Mouse (Mus musculus) gastrocnemius, postnatal 10 days (tissue): ENCODE measurements around the gene Mcur1. TPM values are rescaled to one million over a fixed set of nuclear protein-coding genes. Genes with fewer than 3 reads are reported as not detected.

ENCODE experiments used
- DNase-seq: peaks from one replicate; pipeline ENCODE4 v3.0.0; 2021; ENCODE audit warnings: mixed read lengths
- total RNA-seq, 2 experiments: library from RNA; stranded (reverse); gene quantifications; 2 replicates each; pipeline ENCODE4 v1.2.3; 2021

Gene Mcur1
- total RNA-seq, 2 experiments from 2014 or later: 22.0 to 22.6 TPM

DNA sequence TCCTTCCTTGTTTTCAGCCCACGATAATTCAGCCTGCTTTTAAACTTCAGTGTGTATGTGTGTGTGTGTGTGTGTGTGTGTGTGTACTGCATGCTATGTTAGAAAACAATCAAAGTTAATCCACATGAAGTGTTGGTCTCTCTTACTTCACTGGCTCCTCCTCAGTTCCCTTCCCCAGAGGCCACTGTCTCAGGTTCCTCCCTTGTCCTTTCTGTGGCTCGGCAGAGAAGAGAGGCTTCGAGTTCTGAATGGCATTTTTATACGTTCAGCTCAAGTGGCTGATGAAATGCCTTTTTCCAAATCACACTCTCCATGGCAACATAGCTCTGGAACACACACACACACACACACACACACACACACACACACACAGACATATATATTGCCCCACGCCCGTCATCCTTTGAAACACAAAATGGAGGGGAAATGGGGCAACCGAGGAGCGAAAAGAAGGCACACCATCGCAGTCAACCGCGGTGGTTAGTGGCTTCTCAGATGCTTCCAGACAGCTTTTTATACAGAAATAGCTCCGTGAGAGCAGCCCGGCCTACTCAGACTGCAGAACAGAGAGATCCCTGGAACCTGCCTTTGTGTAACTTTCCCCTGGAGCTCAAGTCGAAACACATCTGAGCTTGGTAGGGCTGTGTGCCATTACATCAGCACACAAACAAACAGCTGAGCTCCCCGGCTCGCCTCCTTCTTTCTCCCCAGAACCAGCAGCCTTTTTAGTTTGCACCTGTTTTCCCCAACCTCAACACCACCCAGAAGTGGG, 34.4 kb downstream of the Mcur1 start:
- DNase-seq: no peak

DNA sequence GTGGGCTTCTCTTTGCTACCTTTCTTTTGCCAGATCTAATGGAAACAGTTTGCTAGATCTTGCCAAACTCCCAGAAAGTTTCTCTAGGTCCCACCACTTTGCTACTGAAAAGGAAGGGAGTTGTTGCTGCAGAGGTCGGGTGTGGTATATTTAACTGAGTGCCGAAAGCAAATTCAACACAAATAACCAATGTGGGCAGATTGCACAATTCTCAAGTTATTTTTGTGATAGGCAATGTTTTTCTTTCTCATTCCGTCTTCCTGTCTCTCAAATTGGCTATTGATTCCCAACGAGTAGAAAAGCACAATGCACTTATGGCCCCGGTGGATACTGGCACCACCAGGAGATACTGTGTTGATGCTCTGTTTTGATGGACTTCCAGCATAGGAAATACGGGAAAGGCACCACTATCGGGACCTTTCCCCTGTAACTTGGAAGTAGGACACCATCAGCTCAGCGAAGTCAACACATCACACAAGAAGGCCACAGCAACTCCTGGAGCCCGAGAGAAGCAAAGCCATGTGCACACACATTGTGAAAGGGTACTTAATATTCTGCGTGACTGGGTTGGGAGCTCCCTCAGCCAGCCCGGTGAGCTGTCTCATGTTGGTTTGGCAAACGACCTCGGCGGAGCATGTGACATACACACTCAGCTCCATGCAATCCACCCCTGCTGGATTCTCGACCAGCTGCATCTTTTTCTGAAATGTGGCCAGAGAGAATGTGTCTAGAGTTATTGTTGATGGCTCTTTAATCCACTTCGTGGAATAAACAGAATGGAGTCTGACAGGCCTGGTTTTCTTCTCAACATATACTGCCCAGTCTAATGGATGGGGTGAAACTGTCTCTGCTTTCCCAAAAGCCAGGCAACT, 35.3 kb downstream of the Mcur1 start:
- DNase-seq: peak; percentile 35

DNA sequence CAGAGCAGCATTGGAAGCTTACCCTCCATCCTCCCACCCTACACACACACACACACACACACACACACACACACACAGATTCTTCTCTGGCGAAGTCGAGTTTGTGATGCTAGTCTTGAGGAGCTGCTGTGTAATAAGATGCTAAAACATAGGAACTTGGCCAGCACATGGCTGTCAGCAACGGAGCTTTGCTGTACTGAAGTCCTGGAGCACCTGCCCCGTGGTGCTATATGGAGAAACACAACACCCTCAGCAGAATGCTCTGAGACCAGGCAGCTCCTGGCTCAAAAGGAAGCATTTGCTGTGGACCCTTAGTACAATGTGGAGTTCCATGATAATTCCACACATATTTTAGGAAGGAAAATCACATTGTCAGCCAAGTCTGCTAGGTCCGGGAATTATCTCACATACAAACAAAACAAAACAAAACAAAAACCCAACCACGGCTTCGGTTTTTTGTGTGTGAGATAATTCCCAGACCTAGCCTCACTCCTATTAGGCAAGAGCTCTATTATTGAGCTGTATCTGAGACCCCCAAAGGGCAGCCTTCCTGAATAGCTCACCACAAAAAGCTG, 36.0 kb downstream of the Mcur1 start:
- DNase-seq: no peak

DNA sequence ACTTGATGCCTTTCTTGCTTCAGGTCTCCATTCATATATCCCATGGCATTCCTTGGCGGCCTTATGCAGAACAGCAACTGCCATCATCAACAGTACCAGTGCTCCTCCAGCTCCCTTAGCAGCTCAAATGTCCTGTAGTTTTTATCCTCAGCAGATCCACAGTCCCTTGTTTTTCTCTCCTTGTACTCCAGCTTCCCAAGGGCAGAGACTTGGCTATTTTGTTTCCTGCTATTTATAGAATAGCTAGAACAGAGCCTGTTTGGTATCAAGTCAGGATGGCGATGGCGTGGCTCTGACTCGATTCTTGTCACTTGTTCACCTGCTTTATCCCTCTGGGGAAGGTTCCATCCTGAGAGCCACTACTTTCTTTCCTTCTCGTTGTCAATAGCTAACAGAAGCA, 38.1 kb downstream of the Mcur1 start:
- DNase-seq: no peak

DNA sequence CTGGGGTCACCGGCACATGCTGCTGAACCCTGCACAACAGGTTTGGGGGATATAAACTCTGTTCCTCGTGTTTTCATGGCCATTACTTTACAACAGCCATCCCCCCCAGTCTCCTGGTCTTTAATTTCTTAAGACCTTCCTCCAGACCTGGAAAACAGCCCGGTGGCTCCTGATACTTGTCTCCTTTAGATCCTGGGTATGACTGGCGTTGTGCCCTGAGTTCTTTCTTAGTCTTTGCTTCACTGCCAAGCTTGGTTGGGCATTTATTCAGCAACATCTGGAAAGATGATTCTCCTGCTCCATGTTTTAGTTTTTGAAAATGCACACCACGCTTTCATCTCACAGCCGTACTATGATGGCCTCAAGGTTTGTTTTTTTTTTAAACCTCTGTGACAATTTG, 40.7 kb downstream of the Mcur1 start:
- no peak for DNase-seq

DNA sequence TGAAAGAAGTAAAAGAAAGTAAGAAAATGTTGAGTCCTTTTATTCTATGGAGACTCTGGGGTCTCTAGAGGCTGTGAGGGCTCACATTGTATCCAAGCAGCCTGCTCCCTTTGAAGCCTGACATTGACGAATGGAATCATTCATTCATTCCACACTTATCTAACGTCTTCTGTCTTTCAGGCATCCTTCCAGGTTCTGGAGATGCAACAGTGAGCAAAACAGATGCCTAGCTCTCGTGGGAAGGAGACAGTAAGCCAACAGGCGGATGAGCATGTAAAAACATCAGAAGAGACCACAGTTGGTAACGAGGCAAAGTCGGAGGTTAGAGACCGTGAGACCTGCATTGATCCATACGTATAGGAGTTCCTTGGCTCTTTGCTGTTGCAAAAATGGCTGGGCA, 42.6 kb downstream of the Mcur1 start:
- DNase-seq: no peak

DNA sequence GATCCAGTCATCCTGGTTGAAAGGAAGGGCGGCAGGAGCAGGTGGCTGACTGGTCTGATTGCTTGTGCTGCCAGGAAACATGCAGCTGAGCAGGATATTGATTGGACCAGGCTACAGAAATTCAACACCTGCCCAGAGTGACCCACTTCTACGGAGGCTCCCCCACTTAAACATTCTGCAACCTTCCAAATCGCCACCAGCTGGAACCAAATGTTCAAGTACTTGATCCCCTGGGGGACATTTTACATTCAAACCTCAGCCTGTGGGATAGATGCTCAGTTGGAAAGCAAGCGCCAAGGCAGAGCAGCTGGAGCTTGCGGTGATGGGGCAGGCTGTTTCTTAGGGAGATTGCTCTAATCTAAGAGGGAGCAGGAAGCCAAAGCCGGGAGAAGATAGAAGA, 43.1 kb downstream of the Mcur1 start:
- no peak for DNase-seq

DNA sequence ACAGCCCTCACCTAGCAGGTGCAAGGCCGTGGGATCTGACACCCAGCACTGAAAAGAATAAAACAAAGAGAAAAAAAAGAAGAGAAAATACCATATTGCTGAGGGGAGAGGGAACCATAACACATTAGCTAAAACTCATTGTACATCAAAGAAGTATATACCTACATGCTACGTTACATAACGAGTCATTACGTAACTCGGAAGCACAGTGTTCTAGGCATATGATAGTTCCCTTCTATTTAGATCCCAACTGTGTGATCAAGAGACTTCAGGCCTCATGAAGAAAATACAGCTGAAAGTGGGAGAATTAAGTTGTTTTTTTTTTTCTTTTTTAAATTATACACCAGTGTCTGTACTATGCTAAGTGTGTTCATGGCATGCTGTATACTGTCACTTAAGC, 43.9 kb downstream of the Mcur1 start:
- no peak for DNase-seq

DNA sequence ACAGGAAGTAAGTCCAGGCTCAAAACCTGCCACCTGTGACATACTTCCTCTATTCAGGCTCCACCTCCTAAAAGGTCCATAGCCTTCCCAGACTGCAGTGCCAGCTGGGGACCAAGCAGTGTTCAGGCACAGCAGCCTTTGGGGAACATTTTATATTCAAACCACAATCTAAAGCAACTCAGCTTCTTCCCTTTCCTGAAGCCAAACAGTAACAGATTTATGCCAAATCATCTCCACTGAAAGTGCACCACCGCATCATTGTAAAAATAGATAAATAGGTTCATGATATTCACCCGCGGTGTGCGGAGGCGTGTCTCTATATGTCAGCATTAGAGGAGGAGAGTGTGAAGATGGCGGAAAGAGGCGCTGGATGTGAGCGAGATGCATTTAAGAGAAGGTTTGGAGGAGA, 45.0 kb downstream of the Mcur1 start:
- no peak for DNase-seq

DNA sequence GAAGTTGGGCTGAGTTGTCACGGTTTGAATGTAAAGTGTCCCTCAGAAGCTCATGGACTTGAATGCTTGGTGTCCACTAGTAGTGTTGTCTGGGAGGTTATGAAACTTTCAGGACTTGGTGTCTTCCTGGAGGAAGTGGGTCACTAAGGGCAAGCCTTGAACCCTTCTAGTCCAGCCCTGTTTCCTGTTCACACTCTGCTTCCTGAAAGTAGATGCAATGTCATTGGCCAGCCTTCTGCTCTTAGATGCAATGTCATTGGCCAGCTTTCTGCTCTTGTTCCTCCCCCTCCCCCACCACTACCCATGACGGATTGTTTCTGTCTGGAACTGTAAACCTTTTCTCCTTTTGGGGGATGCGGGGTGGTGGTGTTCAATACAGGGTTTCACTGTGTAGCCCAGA, 47.3 kb downstream of the Mcur1 start:
- DNase-seq: no peak

DNA sequence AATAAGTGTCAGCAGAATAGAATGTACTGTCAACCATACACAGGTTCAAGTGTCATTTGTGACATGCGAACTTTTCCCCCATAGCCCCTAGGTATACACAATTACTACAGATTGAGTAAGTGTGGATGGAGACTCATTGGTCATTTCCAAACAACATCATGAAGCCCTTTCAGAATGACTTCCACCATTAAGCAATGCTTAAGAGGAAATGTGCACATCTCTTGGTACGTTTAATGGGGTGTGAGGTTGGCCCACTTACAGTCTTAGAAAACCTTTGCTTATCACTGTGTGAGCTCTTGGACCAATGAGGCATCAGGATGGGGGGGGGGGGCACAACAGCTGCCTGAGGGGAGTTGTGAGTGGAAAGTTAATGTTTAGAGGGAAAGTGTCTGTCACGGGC, 54.2 kb downstream of the Mcur1 start:
- DNase-seq: no peak

DNA sequence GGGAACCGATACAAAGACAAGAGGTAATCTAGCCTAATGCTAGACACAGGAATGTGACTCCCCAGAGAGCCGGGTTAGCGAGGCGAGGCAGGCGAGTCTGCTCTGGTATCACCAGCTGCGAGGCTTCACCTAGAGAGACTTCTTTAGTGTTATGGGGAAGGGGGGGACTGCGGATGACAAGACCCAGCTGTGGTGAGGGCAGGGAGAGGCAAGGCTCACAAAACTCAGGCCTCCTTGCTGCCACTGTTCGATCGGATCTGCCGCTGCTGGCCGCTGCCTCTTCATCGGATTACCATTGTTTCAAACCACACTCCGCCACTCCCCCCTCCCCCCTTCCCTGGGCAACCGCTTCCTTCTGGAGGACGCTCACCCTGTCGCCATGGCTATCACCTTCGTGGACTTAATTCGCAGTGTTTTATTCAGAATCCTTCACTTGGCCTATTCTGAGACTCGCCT, 56.6 kb downstream of the Mcur1 start:
- no peak for DNase-seq

DNA sequence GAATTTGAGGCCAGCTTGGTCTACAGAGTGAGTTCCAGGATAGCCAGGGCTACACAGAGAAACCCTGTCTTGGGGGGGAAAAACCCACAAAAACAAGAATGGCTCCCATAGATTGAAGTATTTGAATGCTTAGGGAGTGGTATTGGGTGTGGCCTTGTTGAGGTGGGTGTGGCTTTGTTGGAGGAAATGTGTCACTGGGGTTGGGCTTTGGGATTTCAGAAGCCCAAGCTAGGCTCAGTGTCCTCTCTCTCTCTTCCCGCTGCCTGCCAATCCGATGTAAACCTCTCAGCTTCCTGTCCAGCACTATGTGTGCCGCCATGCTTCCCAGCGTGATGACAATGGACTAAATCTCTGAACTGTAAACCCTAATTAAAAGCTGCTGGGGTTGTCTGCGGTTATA, 58.4 kb downstream of the Mcur1 start:
- DNase-seq: no peak

DNA sequence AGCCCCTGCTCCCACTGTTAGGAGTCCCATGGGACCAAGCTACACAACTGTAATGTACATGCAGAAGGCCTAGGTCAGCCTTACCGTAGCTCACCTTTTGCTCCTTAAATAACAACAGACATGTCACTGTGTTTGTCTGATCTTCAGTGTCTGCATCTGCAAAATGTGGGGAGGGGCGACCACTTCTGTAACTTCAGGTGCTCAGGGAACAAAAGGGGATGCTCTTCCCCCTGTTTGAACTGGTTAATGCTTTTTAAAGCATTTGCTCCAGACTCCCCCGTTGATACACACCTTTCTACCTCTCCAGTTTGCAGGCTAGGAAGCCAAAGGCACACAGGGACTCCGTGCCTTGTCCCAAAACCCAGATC, 59.5 kb downstream of the Mcur1 start:
- no peak for DNase-seq

DNA sequence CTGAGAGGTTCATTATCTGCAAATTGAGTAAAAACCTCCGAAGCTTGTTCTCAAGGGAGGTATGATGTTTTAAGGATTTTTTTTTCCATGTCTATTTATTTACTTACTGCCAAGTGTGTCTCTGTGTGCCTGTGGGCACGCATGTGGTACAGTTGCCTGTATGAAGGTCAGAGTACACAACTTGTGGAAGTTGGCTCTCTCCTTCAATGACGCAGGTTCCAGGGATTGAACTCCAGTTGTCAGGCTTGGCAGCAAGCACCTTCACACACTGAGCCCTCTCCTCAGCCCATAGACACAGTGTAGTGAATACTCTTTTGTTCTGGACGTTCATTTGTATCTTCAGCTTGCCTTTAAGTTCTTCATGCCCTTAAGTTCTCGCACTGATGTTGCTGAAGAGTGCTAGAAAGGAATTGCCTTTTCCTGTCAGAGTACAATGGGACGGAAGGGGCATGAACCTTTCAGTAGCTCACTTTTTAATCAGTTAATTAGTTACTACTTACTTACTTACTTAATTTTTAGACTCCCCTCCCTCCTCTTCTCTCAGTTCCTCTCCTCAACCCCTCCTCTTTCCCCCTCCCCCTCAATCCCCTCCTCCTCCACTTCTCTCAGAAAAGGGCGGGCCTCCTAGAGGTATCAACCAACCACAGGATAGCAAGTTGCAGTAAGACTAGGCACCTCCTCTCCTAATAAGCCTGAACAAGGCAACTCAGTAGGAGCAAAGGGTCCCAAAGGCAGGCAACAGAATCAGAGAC, 60.1 kb downstream of the Mcur1 start:
- DNase-seq: no peak

DNA sequence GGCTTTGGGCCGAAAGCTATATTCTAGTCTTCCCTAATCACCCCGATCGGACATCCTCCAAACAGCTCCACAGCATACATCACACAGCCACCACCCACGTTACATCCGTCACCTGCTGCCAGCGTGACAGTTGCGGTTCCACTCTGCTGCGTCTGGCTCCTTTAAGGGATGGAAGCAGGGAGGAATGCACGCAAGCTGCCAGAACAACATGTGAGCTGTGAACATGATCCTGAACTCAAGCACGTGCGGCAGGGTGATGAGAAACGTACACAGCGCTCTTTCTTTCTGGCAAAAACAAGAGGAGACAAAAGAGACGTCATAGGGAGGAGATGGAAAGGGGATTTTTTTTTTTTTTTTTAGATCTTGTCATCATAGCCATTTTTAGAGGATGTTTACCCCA, 61.1 kb downstream of the Mcur1 start:
- DNase-seq: peak; percentile 25

DNA sequence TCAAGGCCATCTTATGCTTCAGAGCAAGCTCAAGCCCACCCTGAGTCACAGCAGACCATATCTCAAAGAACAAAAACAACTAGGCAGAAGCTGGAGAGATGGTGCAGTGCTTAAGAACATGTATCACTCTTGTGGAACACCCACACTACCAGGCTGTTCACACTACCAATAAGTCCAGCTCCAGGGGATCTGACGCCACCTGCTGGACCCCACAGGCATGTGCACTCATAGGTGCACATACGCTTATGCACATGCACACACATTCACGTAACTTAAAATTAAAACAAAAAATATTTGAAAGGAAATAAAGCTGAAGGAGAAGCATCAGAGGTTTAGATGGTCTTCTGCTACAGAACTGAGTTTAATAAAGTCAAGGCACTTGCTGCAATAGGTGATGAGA, 62.2 kb downstream of the Mcur1 start:
- no peak for DNase-seq

DNA sequence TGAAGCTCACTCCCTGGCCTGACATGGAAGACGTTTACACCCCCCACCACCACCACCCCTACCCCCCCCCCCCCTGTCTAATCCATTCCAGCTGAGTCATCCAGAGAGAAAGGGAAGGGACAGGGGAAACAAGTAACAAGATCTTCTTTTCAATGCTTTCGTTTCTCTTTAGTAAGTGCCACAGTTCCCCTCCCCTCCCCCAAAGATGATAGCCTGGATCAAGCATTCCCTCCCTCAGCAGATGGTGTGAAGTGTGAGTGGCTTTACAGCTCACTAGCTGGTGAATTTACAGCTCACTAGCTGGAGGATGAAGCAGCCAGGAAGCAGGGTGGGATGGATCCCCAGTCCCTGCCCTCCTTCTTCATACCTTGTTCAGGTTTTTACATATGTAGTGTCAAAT, 63.3 kb downstream of the Mcur1 start:
- DNase-seq: no peak

DNA sequence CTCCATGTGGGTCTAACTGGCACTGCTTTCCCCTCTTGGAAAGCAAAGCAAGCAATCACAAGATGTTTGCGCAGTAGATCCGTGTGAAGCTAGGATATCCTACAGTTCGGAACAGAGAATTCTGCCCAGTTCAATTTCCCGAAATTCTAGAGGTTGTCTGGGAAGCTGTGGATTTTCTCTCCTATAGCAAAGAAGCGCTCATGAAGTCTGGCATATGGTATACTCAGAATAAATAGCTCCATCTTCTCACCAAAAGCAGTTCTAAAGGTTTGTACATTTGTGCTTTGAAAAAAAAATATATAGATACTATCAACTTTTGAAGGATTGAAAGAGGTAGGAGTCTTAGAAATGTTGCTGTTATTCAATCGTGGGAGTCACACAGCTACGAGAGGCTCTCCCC, 64.3 kb downstream of the Mcur1 start:
- DNase-seq: no peak

DNA sequence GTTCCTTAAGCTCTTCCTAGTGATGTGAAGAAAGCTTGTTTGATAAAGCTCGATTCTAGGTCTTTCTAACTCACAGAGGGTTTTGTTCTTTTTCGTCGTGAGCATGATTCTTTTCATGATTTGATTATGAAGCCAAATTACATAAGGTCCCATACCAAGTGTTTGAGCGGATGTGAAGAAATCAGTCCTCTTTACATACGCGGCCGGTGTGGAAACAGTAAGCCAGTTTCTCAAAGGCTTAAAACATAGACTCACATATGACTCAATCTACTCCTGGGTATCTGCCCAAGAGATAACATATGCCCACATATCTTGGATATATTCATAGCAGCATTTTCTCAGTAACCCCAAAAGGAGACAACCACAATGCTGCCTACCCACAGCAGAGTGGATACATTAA, 66.3 kb downstream of the Mcur1 start:
- DNase-seq: no peak

DNA sequence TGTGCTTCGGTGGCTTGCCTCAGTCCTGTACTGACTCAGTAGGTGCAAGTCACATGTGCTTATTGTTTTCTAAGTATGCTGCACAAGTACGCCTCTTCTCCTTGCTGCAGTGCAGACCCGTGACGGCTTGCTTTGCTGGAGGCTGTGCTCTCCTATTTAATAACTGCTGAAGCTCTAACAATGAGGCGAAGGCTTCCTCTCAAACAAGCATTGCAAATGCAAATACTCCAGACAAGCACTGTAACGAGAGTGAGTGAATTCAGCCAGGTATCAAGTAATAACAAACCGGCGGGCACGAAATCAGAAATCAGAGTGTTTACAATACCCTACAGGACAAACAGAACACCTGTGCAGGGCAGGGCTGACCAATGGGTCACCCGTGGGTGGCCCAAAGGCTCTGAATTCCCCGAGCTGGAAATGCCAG, 66.9 kb downstream of the Mcur1 start:
- no peak for DNase-seq
